Mouse (Mus musculus) monocyte, adult 5-6 weeks (primary cell): ENCODE results near the gene Gskip. TPM values are rescaled to one million over a fixed set of nuclear protein-coding genes. Genes with fewer than 3 reads are reported as not detected.

Experiments used
- ATAC-seq: fragments of 153-309, 156-312 bp; replicated peaks from 2 replicates; pipeline ENCODE4 v1.8.0; 2017; ENCODE audit warnings: mild to moderate bottlenecking; ENCODE audit not compliant: low TSS enrichment, insufficient number of reproducible peaks, severe bottlenecking, poor library complexity, low FRiP score
- total RNA-seq: library from RNA; stranded (forward); fragments of 200-1000, 200-491, 200-594 nt; gene quantifications from 3 replicates; pipeline ENCODE4 v1.2.3, GENCODE M21; 2017

The Gskip gene
- total RNA-seq, 1 experiment from 2014 or later = 21.6 TPM

- no peak for ATAC-seq
Observed at GRCm38 (mm10) chr12:105718616-105719015, 34.0 kb downstream of the Gskip start.

GRCm38 (mm10) chr12:105720196-105720595 is 35.6 kb downstream of the Gskip start:
- ATAC-seq = no peak

GRCm38 (mm10) chr12:105721452-105722132 is 37.0 kb downstream of the Gskip start:
- no peak for ATAC-seq

- peak; percentile 33; the same call in 1 of the 2 replicates for ATAC-seq
Observed at GRCm38 (mm10) chr12:105722657-105723056, 38.0 kb downstream of the Gskip start.

GRCm38 (mm10) chr12:105724616-105725015 is 40.0 kb downstream of the Gskip start:
- no peak for ATAC-seq

- ATAC-seq = no peak
Observed at GRCm38 (mm10) chr12:105725736-105726135, 41.1 kb downstream of the Gskip start.

- no peak for ATAC-seq
Observed at GRCm38 (mm10) chr12:105727268-105727667, 42.6 kb downstream of the Gskip start.

- ATAC-seq = no peak
Observed at GRCm38 (mm10) chr12:105727964-105728363, 43.3 kb downstream of the Gskip start.

GRCm38 (mm10) chr12:105730851-105731460 is 46.3 kb downstream of the Gskip start:
- ATAC-seq = no peak

GRCm38 (mm10) chr12:105733370-105734159 is 48.9 kb downstream of the Gskip start:
- ATAC-seq = no peak

- no peak for ATAC-seq
Observed at GRCm38 (mm10) chr12:105735226-105735888, 50.7 kb downstream of the Gskip start.

- ATAC-seq = no peak
Observed at GRCm38 (mm10) chr12:105735889-105736251, 51.2 kb downstream of the Gskip start.

GRCm38 (mm10) chr12:105738316-105739096 is 53.9 kb downstream of the Gskip start:
- no peak for ATAC-seq

GRCm38 (mm10) chr12:105739656-105740055 is 55.0 kb downstream of the Gskip start:
- ATAC-seq = no peak

GRCm38 (mm10) chr12:105748114-105748513 is 63.5 kb downstream of the Gskip start:
- ATAC-seq = no peak
